Mouse (Mus musculus) liver, adult 2 months (tissue): ENCODE measurements at regions not wholly inside any gene's neighbourhood (a gene's known extent, or its start where the extent isn't known, plus 50 kb on each side); places are given as distances from the start of the nearest gene placed in this dataset.

Experiments
- CTCF ChIP-seq: fragments of 200-500 bp; IDR thresholded peaks from 2 replicates; pipeline ENCODE4 v1.5.1; 2011; ENCODE audit warnings: low read depth, low read length, control low read depth
- POLR2A ChIP-seq: fragments of 200-500 bp; IDR thresholded peaks from 2 replicates; pipeline ENCODE4 v1.6.1; 2011; ENCODE audit warnings: low read length, control low read depth; ENCODE audit not compliant: insufficient read depth; ENCODE audit errors: extremely low read depth

GRCm38 (mm10) chr6:143490019-143490418 is 323.0 kb downstream of the Etnk1 start:
- TF ChIP-seq CTCF (no peak), POLR2A (no peak)
